Mouse (Mus musculus): ENCODE measurements around the gene Gltpd2. TPM values are rescaled to one million over a fixed set of nuclear protein-coding genes. Genes with fewer than 3 reads are reported as not detected.

Gltpd2 gene
- polyA plus RNA-seq, 1 experiment: not detected

GRCm38 (mm10) chr11:70509753-70510564, 9.0 kb upstream of the Gltpd2 start:
- no peak overlapping the region for H3ac ChIP-seq (ENCODE audit: control insufficient read depth, insufficient read length)
- no peak overlapping the region for H3K4me3 ChIP-seq
- peaks cover 20% of the 10 kb centered on the region for H3K27me3 ChIP-seq (ENCODE audit: control insufficient read depth, insufficient read depth, insufficient read length)
- H3K4me2 ChIP-seq (ENCODE audit: low read depth): no peak overlapping the region
- H3K36me3 ChIP-seq (ENCODE audit: control insufficient read depth, insufficient read depth): no peaks in the 10 kb centered on the region
- no peak for TF ChIP-seq E2F4 (IDR thresholded peaks at IDR 0.05; ENCODE audit: insufficient read depth)
- TF ChIP-seq TCF3 (IDR thresholded peaks at IDR 0.05; ENCODE audit: insufficient read length, low read depth): no peak
- no peak for TF ChIP-seq POLR2A (IDR thresholded peaks at IDR 0.05; ENCODE audit: insufficient read length, low read depth)
- TF ChIP-seq USF1 (IDR thresholded peaks at IDR 0.05; ENCODE audit: low read depth): no peak
- no peak for TF ChIP-seq MYOG (IDR thresholded peaks at IDR 0.05; ENCODE audit: control insufficient read depth in 1 of 3, insufficient read depth in 1 of 3, insufficient read length in 2 of 3, low read depth in 2 of 3)
- TF ChIP-seq MYOD1 (IDR thresholded peaks at IDR 0.05; ENCODE audit: control insufficient read depth in 1 of 3, insufficient read length in 2 of 3, low read depth in 2 of 3): no peak
- no peak for TF ChIP-seq MAX (IDR thresholded peaks at IDR 0.05; ENCODE audit: low read depth)
- TF ChIP-seq TCF12 (IDR thresholded peaks at IDR 0.05; ENCODE audit: insufficient read depth, poor library complexity, severe bottlenecking): no peak
- TF ChIP-seq POLR2AphosphoS2 (IDR thresholded peaks at IDR 0.05; ENCODE audit: insufficient read length, low read depth): no peak
- TF ChIP-seq REST (IDR thresholded peaks at IDR 0.05; ENCODE audit: insufficient read depth, insufficient read length): no peak
- no peak for TF ChIP-seq SRF (IDR thresholded peaks at IDR 0.05; ENCODE audit: control insufficient read depth, insufficient read length, low read depth)
- no peak for TF ChIP-seq CEBPB (IDR thresholded peaks at IDR 0.05; ENCODE audit: insufficient read depth, poor library complexity, severe bottlenecking)
- H3K79me2 ChIP-seq (ENCODE audit: control insufficient read depth, insufficient read depth): no peaks in the 10 kb centered on the region

GRCm38 (mm10) chr11:70511242-70511641, 7.8 kb upstream of the Gltpd2 start:
- TF ChIP-seq TCF3 (IDR thresholded peaks at IDR 0.05; ENCODE audit: insufficient read length, low read depth) (no peak), POLR2A (IDR thresholded peaks at IDR 0.05; ENCODE audit: insufficient read length, low read depth) (no peak), MAX (IDR thresholded peaks at IDR 0.05; ENCODE audit: low read depth) (no peak), MYOD1 (IDR thresholded peaks at IDR 0.05; ENCODE audit: control insufficient read depth in 1 of 3, insufficient read length in 2 of 3, low read depth in 2 of 3) (no peak), REST (IDR thresholded peaks at IDR 0.05; ENCODE audit: insufficient read depth, insufficient read length) (no peak), USF1 (IDR thresholded peaks at IDR 0.05; ENCODE audit: low read depth) (no peak), POLR2AphosphoS2 (IDR thresholded peaks at IDR 0.05; ENCODE audit: insufficient read length, low read depth) (no peak), E2F4 (IDR thresholded peaks at IDR 0.05; ENCODE audit: insufficient read depth) (no peak)
- peaks cover 18% of the 10 kb centered on the region for H3K27me3 ChIP-seq (ENCODE audit: control insufficient read depth, insufficient read depth, insufficient read length)
- H3ac ChIP-seq (ENCODE audit: control insufficient read depth, insufficient read length): no peak overlapping the region
- H3K79me2 ChIP-seq (ENCODE audit: control insufficient read depth, insufficient read depth): no peaks in the 10 kb centered on the region
- H3K4me2 ChIP-seq (ENCODE audit: low read depth): no peak overlapping the region
- no peaks in the 10 kb centered on the region for H3K36me3 ChIP-seq (ENCODE audit: control insufficient read depth, insufficient read depth)
- H3K4me3 ChIP-seq: no peak overlapping the region

- no peak overlapping the region for H3ac ChIP-seq (ENCODE audit: control insufficient read depth, insufficient read length)
- H3K36me3 ChIP-seq (ENCODE audit: control insufficient read depth, insufficient read depth): no peaks in the 10 kb centered on the region
- no peak overlapping the region for H3K4me2 ChIP-seq (ENCODE audit: low read depth)
- TF ChIP-seq REST (IDR thresholded peaks at IDR 0.05; ENCODE audit: insufficient read depth, insufficient read length) (no peak), TCF3 (IDR thresholded peaks at IDR 0.05; ENCODE audit: insufficient read length, low read depth) (no peak), MAX (IDR thresholded peaks at IDR 0.05; ENCODE audit: low read depth) (no peak), MYOG (IDR thresholded peaks at IDR 0.05; ENCODE audit: control insufficient read depth in 1 of 3, insufficient read depth in 1 of 3, insufficient read length in 2 of 3, low read depth in 2 of 3) (no peak), USF1 (IDR thresholded peaks at IDR 0.05; ENCODE audit: low read depth) (no peak), CEBPB (IDR thresholded peaks at IDR 0.05; ENCODE audit: insufficient read depth, poor library complexity, severe bottlenecking) (no peak), TCF12 (IDR thresholded peaks at IDR 0.05; ENCODE audit: insufficient read depth, poor library complexity, severe bottlenecking) (no peak), E2F4 (IDR thresholded peaks at IDR 0.05; ENCODE audit: insufficient read depth) (no peak), MYOD1 (IDR thresholded peaks at IDR 0.05; ENCODE audit: control insufficient read depth in 1 of 3, insufficient read length in 2 of 3, low read depth in 2 of 3) (no peak), SRF (IDR thresholded peaks at IDR 0.05; ENCODE audit: control insufficient read depth, insufficient read length, low read depth) (no peak), POLR2AphosphoS2 (IDR thresholded peaks at IDR 0.05; ENCODE audit: insufficient read length, low read depth) (no peak), POLR2A (IDR thresholded peaks at IDR 0.05; ENCODE audit: insufficient read length, low read depth) (no peak)
- H3K79me2 ChIP-seq (ENCODE audit: control insufficient read depth, insufficient read depth): no peaks in the 10 kb centered on the region
- H3K4me3 ChIP-seq: no peak overlapping the region
- H3K27me3 ChIP-seq (ENCODE audit: control insufficient read depth, insufficient read depth, insufficient read length): peaks cover 18% of the 10 kb centered on the region
Observed at GRCm38 (mm10) chr11:70511825-70512224, 7.2 kb upstream of the Gltpd2 start.

- peaks cover 18% of the 10 kb centered on the region for H3K27me3 ChIP-seq (ENCODE audit: control insufficient read depth, insufficient read depth, insufficient read length)
- H3ac ChIP-seq (ENCODE audit: control insufficient read depth, insufficient read length): no peak overlapping the region
- H3K4me2 ChIP-seq (ENCODE audit: low read depth): no peak overlapping the region
- TF ChIP-seq E2F4 (IDR thresholded peaks at IDR 0.05; ENCODE audit: insufficient read depth) (no peak), TCF12 (IDR thresholded peaks at IDR 0.05; ENCODE audit: insufficient read depth, poor library complexity, severe bottlenecking) (no peak), TCF3 (IDR thresholded peaks at IDR 0.05; ENCODE audit: insufficient read length, low read depth) (no peak), CEBPB (IDR thresholded peaks at IDR 0.05; ENCODE audit: insufficient read depth, poor library complexity, severe bottlenecking) (no peak), MYOD1 (IDR thresholded peaks at IDR 0.05; ENCODE audit: control insufficient read depth in 1 of 3, insufficient read length in 2 of 3, low read depth in 2 of 3) (no peak), POLR2AphosphoS2 (IDR thresholded peaks at IDR 0.05; ENCODE audit: insufficient read length, low read depth) (no peak), REST (IDR thresholded peaks at IDR 0.05; ENCODE audit: insufficient read depth, insufficient read length) (no peak), POLR2A (IDR thresholded peaks at IDR 0.05; ENCODE audit: insufficient read length, low read depth) (no peak), USF1 (IDR thresholded peaks at IDR 0.05; ENCODE audit: low read depth) (no peak), SRF (IDR thresholded peaks at IDR 0.05; ENCODE audit: control insufficient read depth, insufficient read length, low read depth) (no peak), MAX (IDR thresholded peaks at IDR 0.05; ENCODE audit: low read depth) (no peak), MYOG (IDR thresholded peaks at IDR 0.05; ENCODE audit: control insufficient read depth in 1 of 3, insufficient read depth in 1 of 3, insufficient read length in 2 of 3, low read depth in 2 of 3) (no peak)
- H3K79me2 ChIP-seq (ENCODE audit: control insufficient read depth, insufficient read depth): no peaks in the 10 kb centered on the region
- no peaks in the 10 kb centered on the region for H3K36me3 ChIP-seq (ENCODE audit: control insufficient read depth, insufficient read depth)
- H3K4me3 ChIP-seq: no peak overlapping the region
Observed at GRCm38 (mm10) chr11:70512709-70513342, 6.2 kb upstream of the Gltpd2 start.

All from myocyte (in vitro differentiated cells).